Mouse (Mus musculus) hindbrain, embryonic 10.5 days (tissue): ENCODE measurements around the gene Ccdc189. TPM values are rescaled to one million over a fixed set of nuclear protein-coding genes. Genes with fewer than 3 reads are reported as not detected.
A peak's percentile ranks its signal among the peaks of the same experiment; 100 is the strongest.

ENCODE experiments used
- DNase-seq: peaks from one replicate; pipeline ENCODE4 v3.0.0-alpha.2; 2017; ENCODE audit warnings: low spot score
- H3K27ac ChIP-seq: fragments of 300-500 bp; sonication (generic); 2 replicates; pipeline ENCODE4 v1.5.1; 2016; ENCODE audit warnings: mild to moderate bottlenecking, moderate library complexity
- H3K27me3 ChIP-seq: fragments of 300-500 bp; sonication (generic); 2 replicates; pipeline ENCODE4 v1.6.1; 2016; ENCODE audit warnings: mild to moderate bottlenecking; ENCODE audit not compliant: poor library complexity, insufficient read depth, severe bottlenecking
- H3K36me3 ChIP-seq: fragments of 300-500 bp; sonication (generic); 2 replicates; pipeline ENCODE4 v1.6.1; 2016; ENCODE audit warnings: mild to moderate bottlenecking, moderate library complexity
- H3K4me1 ChIP-seq: fragments of 300-500 bp; sonication (generic); replicated peaks from 2 replicates; pipeline ENCODE4 v1.6.1; 2016; ENCODE audit warnings: mild to moderate bottlenecking
- H3K4me3 ChIP-seq: fragments of 300-500 bp; sonication (generic); 2 replicates; pipeline ENCODE4 v1.5.1; 2016; ENCODE audit warnings: mild to moderate bottlenecking, moderate library complexity
- H3K9me3 ChIP-seq: fragments of 300-500 bp; sonication (generic); 2 replicates; pipeline ENCODE4 v1.6.1; 2016; ENCODE audit warnings: mild to moderate bottlenecking, moderate library complexity
- WGBS: fragments of 180-500 bp; shearing (Covaris S2); methylation state at CpG from one replicate; pipeline ENCODE4 v1.1.7; 2016; 5-methylcytosine and 5-hydroxymethylcytosine counted together
- polyA plus RNA-seq: library from polyadenylated mRNA; unstranded; fragments of >200 nt; fragmentation: Nextera tagmentation; extraction: Ambion mirVana; gene quantifications from 2 replicates; pipeline ENCODE4 v1.2.1, GENCODE M21; 2016

Gene Ccdc189
- polyA plus RNA-seq, 1 experiment from 2014 or later = 15.7 TPM

GRCm38 (mm10) chr7:127614091-127614490, 25.7 kb upstream of the Ccdc189 start:
- Histone ChIP-seq H3K4me3 (peak overlapping the region; percentile 100), H3K27me3 (no peaks in the 10 kb centered on the region), H3K27ac (peak overlapping the region; percentile 98), H3K4me1 (peaks cover 28% of the 10 kb centered on the region), H3K9me3 (0 out of 2 replicates have a peak, but pooled peaks cover 3% of the 10 kb centered on the region), H3K36me3 (peaks cover 50% of the 10 kb centered on the region)
- DNase-seq = no peak
- 27% methylated on average over 8 of the region's 8 CpGs for WGBS

GRCm38 (mm10) chr7:127613501-127613900, 25.1 kb upstream of the Ccdc189 start:
- no peak for DNase-seq
- Histone ChIP-seq H3K9me3 (0 out of 2 replicates have a peak, but pooled peaks cover 3% of the 10 kb centered on the region), H3K27me3 (no peaks in the 10 kb centered on the region), H3K4me3 (peak overlapping the region; percentile 100), H3K4me1 (peaks cover 28% of the 10 kb centered on the region), H3K27ac (peak overlapping the region; percentile 98; the same call in 1 of the 2 replicates), H3K36me3 (peaks cover 55% of the 10 kb centered on the region)
- WGBS = 94% methylated on average over 8 of the region's 8 CpGs

GRCm38 (mm10) chr7:127611561-127611960, 23.2 kb upstream of the Ccdc189 start:
- Histone ChIP-seq H3K4me3 (0 out of 2 replicates have a peak overlapping the region, but pooled peaks have one; percentile 2), H3K9me3 (0 out of 2 replicates have a peak, but pooled peaks cover 3% of the 10 kb centered on the region), H3K27me3 (no peaks in the 10 kb centered on the region), H3K4me1 (peaks cover 24% of the 10 kb centered on the region), H3K36me3 (peaks cover 71% of the 10 kb centered on the region), H3K27ac (no peak overlapping the region)
- 98% methylated on average over 26 of the region's 26 CpGs for WGBS
- DNase-seq = peak; percentile 2

- H3K4me1 ChIP-seq = peaks cover 20% of the 10 kb centered on the region
- no peak overlapping the region for H3K4me3 ChIP-seq
- H3K27me3 ChIP-seq = no peaks in the 10 kb centered on the region
- H3K36me3 ChIP-seq = peaks cover 77% of the 10 kb centered on the region
- no peak for DNase-seq
- 97% methylated on average over 29 of the region's 29 CpGs for WGBS
- H3K9me3 ChIP-seq = 0 out of 2 replicates have a peak, but pooled peaks cover 3% of the 10 kb centered on the region
- no peak overlapping the region for H3K27ac ChIP-seq
Measured at GRCm38 (mm10) chr7:127611011-127611410, 22.6 kb upstream of the Ccdc189 start.

GRCm38 (mm10) chr7:127607150-127607549, 18.8 kb upstream of the Ccdc189 start:
- Histone ChIP-seq H3K4me1 (no peaks in the 10 kb centered on the region), H3K27ac (no peak overlapping the region), H3K36me3 (peaks cover 100% of the 10 kb centered on the region), H3K9me3 (0 out of 2 replicates have a peak, but pooled peaks cover 3% of the 10 kb centered on the region), H3K4me3 (no peak overlapping the region), H3K27me3 (no peaks in the 10 kb centered on the region)
- no peak for DNase-seq
- 87% methylated on average over 6 of the region's 6 CpGs for WGBS

GRCm38 (mm10) chr7:127604256-127604655, 15.9 kb upstream of the Ccdc189 start:
- 89% methylated on average over 10 of the region's 10 CpGs for WGBS
- H3K36me3 ChIP-seq = peaks cover 100% of the 10 kb centered on the region
- no peaks in the 10 kb centered on the region for H3K4me1 ChIP-seq
- DNase-seq = no peak
- H3K27me3 ChIP-seq = no peaks in the 10 kb centered on the region
- no peak overlapping the region for H3K4me3 ChIP-seq
- H3K9me3 ChIP-seq = no peaks in the 10 kb centered on the region
- H3K27ac ChIP-seq = no peak overlapping the region

GRCm38 (mm10) chr7:127602903-127603302, 14.5 kb upstream of the Ccdc189 start:
- 89% methylated on average over 2 of the region's 2 CpGs for WGBS
- Histone ChIP-seq H3K27ac (no peak overlapping the region), H3K4me1 (no peaks in the 10 kb centered on the region), H3K36me3 (peaks cover 100% of the 10 kb centered on the region), H3K27me3 (no peaks in the 10 kb centered on the region), H3K9me3 (no peaks in the 10 kb centered on the region), H3K4me3 (no peak overlapping the region)
- no peak for DNase-seq

GRCm38 (mm10) chr7:127601735-127602134, 13.3 kb upstream of the Ccdc189 start:
- Histone ChIP-seq H3K4me1 (no peaks in the 10 kb centered on the region), H3K27ac (no peak overlapping the region), H3K36me3 (peaks cover 100% of the 10 kb centered on the region)

GRCm38 (mm10) chr7:127600612-127601011, 12.2 kb upstream of the Ccdc189 start:
- DNase-seq = no peak
- Histone ChIP-seq H3K27me3 (no peaks in the 10 kb centered on the region), H3K9me3 (no peaks in the 10 kb centered on the region), H3K36me3 (peaks cover 100% of the 10 kb centered on the region), H3K27ac (no peak overlapping the region), H3K4me1 (no peaks in the 10 kb centered on the region), H3K4me3 (no peak overlapping the region)
- 97% methylated on average over 7 of the region's 7 CpGs for WGBS

More at GRCm38 (mm10) chr7:127601735-127602134, 13.3 kb upstream of the Ccdc189 start:
- no peak overlapping the region for H3K4me3 ChIP-seq
- no peaks in the 10 kb centered on the region for H3K9me3 ChIP-seq
- 92% methylated on average over 4 of the region's 4 CpGs for WGBS
- H3K27me3 ChIP-seq = no peaks in the 10 kb centered on the region
- no peak for DNase-seq

- DNase-seq = no peak
- 97% methylated on average over 17 of the region's 17 CpGs for WGBS
- Histone ChIP-seq H3K4me3 (no peak overlapping the region), H3K9me3 (no peaks in the 10 kb centered on the region), H3K27ac (no peak overlapping the region), H3K27me3 (no peaks in the 10 kb centered on the region), H3K36me3 (peaks cover 100% of the 10 kb centered on the region), H3K4me1 (no peaks in the 10 kb centered on the region)
Measured at GRCm38 (mm10) chr7:127596747-127597146, 8.4 kb upstream of the Ccdc189 start.

- DNase-seq = no peak
- Histone ChIP-seq H3K4me3 (no peak overlapping the region), H3K27me3 (no peaks in the 10 kb centered on the region), H3K27ac (no peak overlapping the region), H3K9me3 (no peaks in the 10 kb centered on the region), H3K36me3 (peaks cover 82% of the 10 kb centered on the region), H3K4me1 (peaks cover 12% of the 10 kb centered on the region)
- WGBS = 92% methylated on average over 14 of the region's 14 CpGs
Measured at GRCm38 (mm10) chr7:127592575-127592974, 4.2 kb upstream of the Ccdc189 start.

- Histone ChIP-seq H3K4me1 (peaks cover 22% of the 10 kb centered on the region), H3K9me3 (no peaks in the 10 kb centered on the region), H3K4me3 (no peak overlapping the region), H3K36me3 (peaks cover 69% of the 10 kb centered on the region), H3K27ac (no peak overlapping the region), H3K27me3 (no peaks in the 10 kb centered on the region)
- WGBS = 95% methylated on average over 10 of the region's 10 CpGs
- no peak for DNase-seq
Measured at GRCm38 (mm10) chr7:127591108-127591507, 2.7 kb upstream of the Ccdc189 start.

- Histone ChIP-seq H3K9me3 (no peaks in the 10 kb centered on the region), H3K4me1 (peaks cover 22% of the 10 kb centered on the region), H3K36me3 (peaks cover 64% of the 10 kb centered on the region), H3K4me3 (peak overlapping the region; percentile 92), H3K27me3 (no peaks in the 10 kb centered on the region), H3K27ac (no peak overlapping the region)
- DNase-seq = no peak
- whole genome bisulfite sequencing = 94% methylated on average over 9 of the region's 9 CpGs
Measured at GRCm38 (mm10) chr7:127589637-127590036, 1.2 kb upstream of the Ccdc189 start.

- Histone ChIP-seq H3K4me3 (peak overlapping the region; percentile 92), H3K36me3 (peaks cover 64% of the 10 kb centered on the region), H3K4me1 (peaks cover 22% of the 10 kb centered on the region), H3K9me3 (no peaks in the 10 kb centered on the region), H3K27me3 (no peaks in the 10 kb centered on the region), H3K27ac (peak overlapping the region; percentile 90)
- WGBS = 7% methylated on average over 29 of the region's 29 CpGs
- no peak for DNase-seq
Measured at GRCm38 (mm10) chr7:127588901-127589300, 506 bp upstream of the Ccdc189 start.
